Mouse (Mus musculus) left cerebral cortex, adult 9 months (tissue): ENCODE results near the gene Lmo7.

Experiments
- DNase-seq, 2 experiments: peaks; one replicate each; pipeline ENCODE4 v3.0.0; 2022; ENCODE audit warnings: low spot score in 2 of 2

Lmo7 gene

DNA sequence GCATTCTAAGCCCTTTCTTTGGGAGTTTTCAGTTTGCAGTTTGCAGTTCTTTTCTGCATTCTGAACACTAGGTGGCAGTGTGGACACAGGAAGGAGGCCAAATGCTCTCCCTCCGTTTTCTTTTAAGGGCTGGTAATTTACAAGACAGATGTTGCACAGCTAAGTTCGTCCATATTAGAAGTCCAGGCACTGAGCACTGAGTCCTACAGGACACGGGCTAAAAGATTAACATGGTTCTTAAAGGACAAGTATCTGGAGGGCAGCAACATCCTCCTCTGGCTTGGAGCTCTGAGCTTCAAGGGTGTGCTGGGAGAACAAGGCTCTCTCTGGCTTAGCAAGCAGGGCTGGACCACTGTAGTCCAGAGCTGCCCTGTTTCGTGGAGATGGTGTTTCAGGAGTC lies 213.2 kb downstream of the Lmo7 start:
- peak in 1 of 2 experiments; percentile 49 for DNase-seq

DNA sequence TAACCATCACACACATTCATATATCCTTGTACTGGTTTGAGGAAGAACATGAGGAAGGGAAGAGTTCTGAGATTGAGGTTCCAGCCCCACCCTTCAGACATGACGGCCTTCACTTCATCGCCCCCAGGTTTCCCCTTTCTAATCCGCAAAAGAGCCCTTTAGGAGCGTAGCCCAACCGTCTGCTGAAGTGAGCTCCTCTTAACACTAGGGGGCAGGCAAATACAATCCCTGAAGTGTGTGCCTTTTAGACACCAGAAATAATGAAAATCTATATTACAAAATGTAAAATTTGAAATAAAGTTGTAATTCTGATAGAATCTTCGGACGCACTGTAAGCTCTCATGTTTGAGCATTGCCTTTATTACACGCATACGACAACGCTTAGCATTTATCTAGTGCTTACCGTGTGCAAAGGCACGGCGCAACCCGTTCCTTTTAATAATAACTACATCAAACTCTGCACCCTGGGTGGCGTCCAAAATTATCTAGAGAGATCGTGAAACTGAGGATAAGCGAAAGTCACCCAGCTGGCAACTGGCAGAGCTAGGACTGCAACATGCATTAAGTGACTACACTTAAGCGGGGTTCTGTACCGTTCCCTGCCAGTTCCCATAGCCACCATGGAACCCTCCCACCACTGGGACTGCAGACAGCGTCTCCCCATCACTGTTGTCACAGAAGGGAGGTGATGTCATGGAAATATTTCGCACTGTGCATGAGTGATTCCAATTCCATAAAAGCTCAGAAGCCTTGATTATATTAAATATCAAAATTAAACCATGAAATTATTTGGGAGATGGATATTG lies 217.2 kb downstream of the Lmo7 start:
- DNase-seq, result peak in 1 of 2 experiments; percentile 58

DNA sequence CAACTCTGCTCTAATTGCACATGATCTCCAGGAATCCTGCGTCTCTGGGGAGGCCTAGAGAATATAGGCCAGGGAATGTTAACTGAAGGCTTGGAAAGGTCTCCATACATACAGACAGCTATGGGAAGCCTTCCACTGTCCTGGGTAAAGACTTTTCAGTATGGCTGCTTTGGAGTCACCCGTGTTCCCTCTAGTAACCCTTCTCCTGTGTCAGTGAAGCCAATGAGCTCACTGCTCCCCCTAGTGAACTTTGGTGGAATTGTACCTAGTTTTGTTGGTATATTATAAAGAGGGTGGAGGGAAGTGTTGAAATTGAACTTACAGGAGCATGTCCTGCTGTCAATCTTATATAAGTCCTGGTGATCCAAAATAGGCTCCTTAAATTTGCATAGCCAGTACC lies 219.4 kb downstream of the Lmo7 start:
- no peak for DNase-seq

DNA sequence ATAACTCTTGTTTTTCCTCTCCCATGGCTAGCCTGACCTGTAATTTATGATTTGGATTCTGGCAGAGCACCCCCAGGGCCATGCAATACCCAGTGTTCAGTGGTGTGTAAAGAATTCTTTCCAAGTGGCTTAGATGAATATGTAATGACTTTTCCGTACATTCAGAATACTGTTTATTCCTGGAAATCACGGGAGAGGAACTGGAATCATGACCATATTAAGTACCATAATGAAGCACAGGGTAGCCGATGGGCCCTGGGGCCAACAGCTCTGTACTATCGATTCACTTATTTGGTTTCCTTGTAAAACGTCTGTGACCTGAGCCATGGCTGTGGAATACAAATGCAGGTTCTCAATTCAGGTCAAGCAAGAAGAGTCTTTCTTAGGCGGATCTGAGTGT lies 221.3 kb downstream of the Lmo7 start:
- DNase-seq, result no peak

DNA sequence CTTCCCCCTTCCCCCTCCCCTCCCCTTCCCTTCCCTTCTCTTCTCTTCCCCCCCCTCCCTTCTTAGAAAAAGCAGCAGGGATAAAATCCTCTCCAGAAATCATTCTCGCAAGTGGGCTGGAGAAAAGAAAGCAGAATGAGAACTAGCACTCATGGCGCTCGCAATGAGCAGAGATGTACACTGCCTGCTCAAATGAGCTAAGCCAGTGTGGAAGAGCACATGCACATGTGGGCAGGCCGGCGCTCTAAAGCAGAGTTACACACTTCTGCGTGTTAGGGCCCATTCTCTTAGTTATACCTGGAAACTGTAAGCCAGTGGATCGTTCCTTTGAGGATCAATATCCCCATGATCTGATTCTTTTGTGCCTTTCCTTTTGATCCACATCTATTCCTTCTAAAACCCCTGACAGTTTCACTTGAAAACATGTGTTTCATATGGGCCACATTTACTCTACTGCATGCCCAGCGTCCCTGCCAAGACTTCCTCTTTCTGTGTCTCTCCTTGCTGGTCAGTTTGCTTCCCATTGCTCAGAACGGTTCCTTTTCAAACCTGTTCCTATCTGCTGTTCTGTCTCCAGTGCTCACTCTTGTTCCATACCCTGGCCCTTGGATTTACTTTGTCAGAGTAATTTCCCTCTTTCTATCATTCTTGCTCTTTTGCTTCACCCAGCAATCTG lies 224.2 kb downstream of the Lmo7 start:
- no peak for DNase-seq

DNA sequence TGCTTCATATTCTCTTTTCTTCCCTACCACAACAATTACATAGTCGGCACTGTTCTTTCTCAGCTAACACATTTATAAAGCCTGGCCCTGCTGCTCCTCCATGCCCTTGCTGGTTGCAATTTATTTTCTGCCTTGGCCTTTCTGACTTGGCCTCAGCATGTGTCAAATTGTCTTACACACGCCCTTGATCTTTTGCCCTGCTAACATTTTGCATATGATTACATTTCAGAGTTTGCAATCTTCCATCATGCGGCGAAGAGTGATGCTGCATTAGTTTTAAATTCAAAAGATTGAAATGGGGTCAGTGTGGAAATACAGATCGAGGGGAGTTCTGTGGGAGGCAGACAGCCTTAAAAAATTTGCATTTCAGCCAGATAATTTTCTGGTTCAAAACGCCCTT lies 234.6 kb downstream of the Lmo7 start:
- no peak for DNase-seq

DNA sequence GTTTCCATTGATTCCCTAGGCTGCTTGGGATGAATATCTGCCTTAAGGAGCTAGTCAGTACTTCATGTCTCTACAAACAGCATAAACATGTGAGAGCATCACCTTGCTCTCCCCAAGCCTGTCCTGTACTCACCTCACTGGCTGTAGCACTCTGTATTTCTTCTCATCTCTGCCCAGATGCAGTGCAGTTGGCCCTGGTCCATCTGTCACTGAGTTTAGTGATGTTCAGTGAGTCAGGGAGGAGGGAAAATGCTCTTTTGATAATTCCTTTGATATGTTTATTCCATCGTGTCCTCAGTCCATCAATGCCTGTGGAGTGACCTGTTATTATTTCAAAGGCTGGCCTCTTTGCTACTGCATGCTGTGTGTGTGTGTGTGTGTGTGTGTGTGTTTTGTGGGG lies 235.2 kb downstream of the Lmo7 start:
- no peak for DNase-seq

DNA sequence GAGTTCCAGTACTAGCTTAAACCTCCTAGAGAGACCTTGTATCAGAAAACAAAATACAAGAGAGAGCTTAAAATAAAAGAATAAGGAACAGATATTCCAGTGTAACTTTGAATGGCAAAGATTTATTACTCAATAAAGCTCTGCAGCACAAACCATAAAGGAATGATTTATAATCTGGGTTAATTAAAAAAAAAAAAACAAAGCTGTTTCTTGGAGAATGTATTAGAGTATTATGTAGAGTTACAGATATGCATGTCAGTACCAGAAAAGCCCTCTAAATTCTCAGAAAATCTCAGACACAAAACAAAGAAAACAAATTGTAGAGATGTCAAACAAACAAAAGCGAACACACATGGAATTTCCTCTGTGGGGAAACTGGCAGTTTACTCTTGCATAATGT lies 243.0 kb downstream of the Lmo7 start:
- no peak for DNase-seq

DNA sequence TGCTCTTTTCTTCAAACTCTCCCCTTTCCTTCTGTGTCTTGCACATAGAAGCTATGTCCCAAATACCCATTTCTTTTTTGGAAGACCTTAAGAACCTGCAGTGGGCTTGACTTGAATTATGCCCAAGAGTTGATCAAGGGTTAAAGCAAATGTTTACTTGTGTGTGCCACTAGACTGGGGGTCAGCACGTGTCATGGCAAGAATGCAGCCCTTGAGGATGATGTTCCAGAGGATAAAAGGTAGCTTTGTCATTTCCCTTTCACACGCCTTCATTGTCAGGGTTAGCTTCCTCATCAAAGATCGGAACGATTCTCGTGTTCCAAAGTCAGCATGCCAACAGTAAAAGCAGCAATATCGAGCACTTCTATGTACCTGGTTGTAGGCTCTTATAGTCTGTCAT lies 243.4 kb downstream of the Lmo7 start:
- DNase-seq, result no peak

DNA sequence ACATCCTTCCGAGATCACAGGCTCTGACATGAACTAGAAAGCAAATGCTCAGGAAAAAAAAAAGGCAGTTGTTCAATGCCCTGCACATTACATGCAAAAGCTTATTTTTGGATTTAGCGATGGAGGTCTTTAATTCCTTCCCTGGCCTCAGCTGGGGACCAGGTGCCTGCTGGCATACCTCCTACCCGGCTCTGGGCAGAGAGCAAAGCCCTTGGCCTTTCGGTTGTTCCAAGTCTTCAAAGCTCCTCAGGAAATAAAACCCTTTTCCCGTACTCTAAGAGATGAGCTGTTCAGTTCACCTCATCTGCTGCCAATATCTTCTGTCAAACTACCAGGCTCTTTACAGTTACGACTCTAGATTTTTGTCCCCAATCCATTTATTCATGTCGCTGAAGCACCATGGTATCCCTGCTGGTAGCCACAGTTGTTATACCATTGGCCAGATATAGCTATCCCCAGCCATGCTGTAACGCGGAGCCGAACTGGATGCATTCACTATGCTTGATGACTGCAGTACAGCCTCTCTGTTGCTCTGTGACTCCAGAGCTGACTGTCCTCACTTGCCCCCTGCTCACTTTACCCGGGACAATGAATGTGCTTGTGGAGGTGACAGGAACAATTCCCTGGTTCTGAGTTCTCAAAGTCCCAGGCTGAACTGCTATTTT lies 246.4 kb downstream of the Lmo7 start:
- DNase-seq, result no peak
